Mouse (Mus musculus): Measurements from ENCODE around the gene Pacs1. TPM values are rescaled to one million over a fixed set of nuclear protein-coding genes. Genes with fewer than 3 reads are reported as not detected.
"Not testable (repeated sequence)": the region's sequence is repeated elsewhere in the genome, so short reads cannot be mapped to it uniquely, and the experiment has no call there.

Pacs1 gene
- polyA plus RNA-seq, 1 experiment, result 23.5 TPM

DNA sequence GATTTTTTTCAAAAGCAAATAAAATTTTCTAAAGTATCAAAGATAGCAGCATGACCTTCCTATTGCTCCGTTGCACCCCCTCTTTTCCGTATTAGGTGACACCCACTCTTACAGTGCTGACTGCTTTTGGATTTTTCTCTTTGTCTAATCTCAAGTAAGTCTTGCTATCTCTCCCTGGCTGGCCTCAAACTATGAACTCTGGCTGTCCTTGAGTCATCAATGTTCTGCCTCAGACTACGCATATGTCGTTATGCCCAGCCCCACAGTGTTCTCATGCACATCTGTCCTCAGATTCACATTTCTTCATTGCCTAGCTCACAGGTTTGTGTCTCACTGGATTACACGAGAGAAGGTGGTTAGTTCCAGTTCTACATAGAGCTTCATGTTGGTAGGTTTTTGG, 3.5 kb downstream of the Pacs1 start:
- TF ChIP-seq CTCF (IDR thresholded peaks at IDR 0.05; ENCODE audit: borderline replicate concordance, insufficient read depth, low read length) (no peak), POLR2A (IDR thresholded peaks at IDR 0.05; ENCODE audit: low read depth, low read length) (no peak)
- no peak overlapping the region for H3K4me3 ChIP-seq (ENCODE audit: insufficient read depth, low read length)
- peaks cover 3% of the 10 kb centered on the region; the same call in 1 of the 2 replicates for H3K4me1 ChIP-seq (ENCODE audit: control insufficient read depth, insufficient read depth, low read length)
- no peak overlapping the region for H3K27ac ChIP-seq (ENCODE audit: insufficient read depth, low read length)

DNA sequence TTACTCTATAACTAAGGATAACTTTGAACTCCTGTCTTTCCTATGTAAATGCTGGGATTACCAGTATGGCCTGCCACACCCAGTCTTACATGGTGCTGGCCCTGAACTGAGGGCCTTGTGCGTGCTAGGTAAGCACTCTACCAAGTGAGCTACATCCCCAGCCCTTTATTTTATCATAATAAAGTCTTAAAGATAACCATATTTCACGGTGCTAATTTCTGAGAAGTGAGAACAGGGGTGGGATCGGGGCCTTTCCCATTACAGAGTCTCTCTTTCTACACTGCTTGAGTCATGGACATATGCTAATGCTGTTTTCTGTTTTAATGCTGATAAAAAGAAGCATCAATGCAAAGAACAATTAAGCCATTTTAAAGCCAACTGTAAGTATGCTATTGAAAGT, 4.0 kb downstream of the Pacs1 start:
- TF ChIP-seq POLR2A (IDR thresholded peaks at IDR 0.05; ENCODE audit: low read depth, low read length) (no peak), CTCF (IDR thresholded peaks at IDR 0.05; ENCODE audit: borderline replicate concordance, insufficient read depth, low read length) (no peak)
- peaks cover 3% of the 10 kb centered on the region; the same call in 1 of the 2 replicates for H3K4me1 ChIP-seq (ENCODE audit: control insufficient read depth, insufficient read depth, low read length)
- H3K27ac ChIP-seq (ENCODE audit: insufficient read depth, low read length), result no peak overlapping the region
- no peak overlapping the region for H3K4me3 ChIP-seq (ENCODE audit: insufficient read depth, low read length)

DNA sequence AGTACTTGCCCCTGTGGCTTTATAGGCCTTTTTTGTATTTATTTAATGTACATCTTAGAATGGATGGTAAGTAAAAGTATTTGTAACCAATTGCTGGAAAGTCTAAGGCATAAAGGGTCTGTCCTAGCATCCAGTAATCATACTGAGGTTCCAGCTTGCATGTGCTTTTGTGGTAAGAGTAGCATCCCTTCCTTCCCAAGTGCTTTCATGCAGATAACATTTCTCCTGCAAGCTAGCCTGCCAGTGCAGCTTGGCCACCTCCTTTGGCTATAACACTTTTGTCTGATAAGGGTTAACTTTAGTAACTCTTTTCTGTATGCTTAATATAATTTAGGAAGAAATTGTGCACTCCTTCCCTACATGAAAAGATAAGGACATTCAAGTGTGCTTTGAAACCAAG, 4.9 kb downstream of the Pacs1 start:
- H3K4me1 ChIP-seq (ENCODE audit: control insufficient read depth, insufficient read depth, low read length), result peaks cover 3% of the 10 kb centered on the region; the same call in 1 of the 2 replicates
- no peak for TF ChIP-seq POLR2A (IDR thresholded peaks at IDR 0.05; ENCODE audit: low read depth, low read length)

DNA sequence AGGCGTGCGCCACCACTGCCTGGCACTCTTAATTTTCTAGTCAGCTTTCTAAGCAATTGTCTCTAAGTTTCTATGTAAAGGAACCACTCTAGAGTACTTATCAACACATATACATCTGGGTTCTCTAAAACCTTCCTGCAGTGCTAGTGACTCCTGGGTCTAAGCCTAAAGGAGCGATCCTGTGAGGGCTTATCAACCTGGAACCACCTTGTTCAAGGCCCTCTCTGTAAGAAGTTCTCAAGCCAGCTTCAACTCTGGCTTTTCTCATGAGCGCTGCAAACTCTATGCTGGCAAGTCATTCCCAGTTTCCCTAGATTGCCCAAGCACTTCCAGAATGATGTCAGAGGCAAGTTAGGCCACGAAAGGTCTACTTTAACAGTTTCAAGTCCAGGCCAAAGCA, 5.9 kb downstream of the Pacs1 start:
- H3K4me1 ChIP-seq (ENCODE audit: control insufficient read depth, insufficient read depth, low read length), result peaks cover 3% of the 10 kb centered on the region; the same call in 1 of the 2 replicates
- H3K27ac ChIP-seq (ENCODE audit: insufficient read depth, low read length), result no peak overlapping the region
- TF ChIP-seq POLR2A (IDR thresholded peaks at IDR 0.05; ENCODE audit: low read depth, low read length) (no peak), CTCF (IDR thresholded peaks at IDR 0.05; ENCODE audit: borderline replicate concordance, insufficient read depth, low read length) (no peak)
- no peak overlapping the region for H3K4me3 ChIP-seq (ENCODE audit: insufficient read depth, low read length)

More for the DNA sequence above, 4.9 kb downstream of the Pacs1 start:
- Histone ChIP-seq H3K4me3 (ENCODE audit: insufficient read depth, low read length) (no peak overlapping the region), H3K27ac (ENCODE audit: insufficient read depth, low read length) (no peak overlapping the region)

DNA sequence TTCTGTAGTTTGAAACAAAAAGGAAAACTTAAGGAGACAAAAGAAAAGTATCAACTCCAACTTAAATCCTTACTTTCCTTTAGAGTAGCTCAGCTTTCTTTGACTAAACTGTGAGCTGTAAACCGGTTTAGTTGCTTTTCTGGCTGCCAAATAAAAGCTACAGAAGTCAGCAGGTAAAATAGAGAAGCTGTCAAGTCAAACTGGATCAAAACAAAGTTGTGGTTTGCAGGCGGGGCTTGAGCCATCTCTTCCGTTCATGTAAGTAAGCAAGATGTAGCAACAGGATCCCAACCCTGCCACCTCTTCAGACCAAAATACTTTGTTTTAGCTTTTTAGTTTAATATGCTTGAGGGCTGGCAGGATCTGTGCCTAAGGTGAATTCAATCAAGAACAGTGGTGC, 15.8 kb downstream of the Pacs1 start:
- Histone ChIP-seq H3K4me3 (ENCODE audit: insufficient read depth, low read length) (no peak overlapping the region), H3K4me1 (ENCODE audit: control insufficient read depth, insufficient read depth, low read length) (no peaks in the 10 kb centered on the region), H3K27ac (ENCODE audit: insufficient read depth, low read length) (no peak overlapping the region)
- no peak for TF ChIP-seq CTCF (IDR thresholded peaks at IDR 0.05; ENCODE audit: borderline replicate concordance, insufficient read depth, low read length)
- TF ChIP-seq POLR2A (IDR thresholded peaks at IDR 0.05; ENCODE audit: low read depth, low read length), result no peak

DNA sequence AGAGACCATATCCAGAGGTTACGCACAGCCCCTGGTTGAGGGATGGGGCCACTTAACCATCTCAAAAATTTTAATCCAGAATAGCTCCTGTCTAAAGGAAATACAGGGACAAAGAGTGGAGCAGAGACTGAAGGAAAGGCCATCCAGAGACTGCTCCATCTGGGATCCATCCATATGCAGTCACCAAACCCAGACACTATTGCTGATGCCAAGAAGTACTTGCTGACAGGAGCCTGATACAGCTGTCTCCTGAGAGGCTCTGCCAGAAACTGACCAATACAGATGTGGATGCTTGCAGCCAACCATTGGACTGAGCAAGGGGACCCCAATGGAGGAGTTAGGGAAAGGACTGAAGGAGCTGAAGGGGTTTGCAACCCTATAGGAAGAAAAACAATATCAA, 35.9 kb downstream of the Pacs1 start:
- not testable (repeated sequence) for H3K4me3 ChIP-seq (ENCODE audit: insufficient read depth, low read length); H3K4me1 ChIP-seq (ENCODE audit: control insufficient read depth, insufficient read depth, low read length)

DNA sequence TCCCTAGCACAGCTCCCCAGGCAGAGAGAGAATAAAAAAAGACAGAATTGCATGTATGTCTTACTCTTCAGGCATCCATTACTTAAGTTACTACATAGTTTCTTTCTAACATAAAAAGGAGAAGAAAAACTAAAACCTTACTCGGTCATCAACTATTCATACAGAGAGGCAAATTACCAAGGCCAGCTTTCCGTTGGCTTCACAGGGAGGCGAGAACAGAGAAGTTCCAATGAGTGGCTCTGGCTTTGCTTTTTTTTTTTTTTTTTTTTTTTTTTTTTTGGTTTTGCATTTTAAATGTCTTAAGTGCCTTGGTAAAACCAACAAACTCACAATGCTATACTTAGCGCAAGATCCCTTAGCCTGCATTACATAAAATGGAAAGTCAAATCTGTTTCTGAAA, 40.2 kb downstream of the Pacs1 start:
- H3K27ac ChIP-seq (ENCODE audit: insufficient read depth, low read length), result no peak overlapping the region
- H3K4me3 ChIP-seq (ENCODE audit: insufficient read depth, low read length), result no peak overlapping the region
- no peak for TF ChIP-seq POLR2A (IDR thresholded peaks at IDR 0.05; ENCODE audit: low read depth, low read length)
- no peak for TF ChIP-seq CTCF (IDR thresholded peaks at IDR 0.05; ENCODE audit: borderline replicate concordance, insufficient read depth, low read length)
- no peaks in the 10 kb centered on the region for H3K4me1 ChIP-seq (ENCODE audit: control insufficient read depth, insufficient read depth, low read length)

More for the DNA sequence above, 35.9 kb downstream of the Pacs1 start:
- H3K27ac ChIP-seq (ENCODE audit: insufficient read depth, low read length), result not testable (repeated sequence)

DNA sequence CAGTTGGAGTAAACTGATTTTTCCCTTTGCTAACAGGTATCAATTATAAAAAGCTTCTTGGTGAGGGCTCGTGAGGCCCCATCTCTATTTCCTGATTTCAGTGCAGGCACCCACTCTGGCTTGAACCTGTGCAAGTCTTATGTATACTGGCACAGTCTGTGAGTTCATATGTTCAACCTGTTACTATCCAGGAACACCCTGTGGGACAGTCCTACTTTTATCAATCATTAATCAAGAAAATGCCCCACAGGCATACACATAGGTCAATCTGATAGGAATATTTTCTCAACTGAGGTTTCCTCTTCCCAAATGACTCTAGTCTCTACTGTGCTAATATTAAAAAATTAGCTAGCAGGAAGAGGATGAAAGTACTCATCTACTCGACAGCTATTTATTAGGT, 42.8 kb downstream of the Pacs1 start:
- H3K4me3 ChIP-seq (ENCODE audit: insufficient read depth, low read length), result no peak overlapping the region
- no peak overlapping the region for H3K27ac ChIP-seq (ENCODE audit: insufficient read depth, low read length)
- no peaks in the 10 kb centered on the region for H3K4me1 ChIP-seq (ENCODE audit: control insufficient read depth, insufficient read depth, low read length)
- TF ChIP-seq CTCF (IDR thresholded peaks at IDR 0.05; ENCODE audit: borderline replicate concordance, insufficient read depth, low read length), result no peak
- no peak for TF ChIP-seq POLR2A (IDR thresholded peaks at IDR 0.05; ENCODE audit: low read depth, low read length)

DNA sequence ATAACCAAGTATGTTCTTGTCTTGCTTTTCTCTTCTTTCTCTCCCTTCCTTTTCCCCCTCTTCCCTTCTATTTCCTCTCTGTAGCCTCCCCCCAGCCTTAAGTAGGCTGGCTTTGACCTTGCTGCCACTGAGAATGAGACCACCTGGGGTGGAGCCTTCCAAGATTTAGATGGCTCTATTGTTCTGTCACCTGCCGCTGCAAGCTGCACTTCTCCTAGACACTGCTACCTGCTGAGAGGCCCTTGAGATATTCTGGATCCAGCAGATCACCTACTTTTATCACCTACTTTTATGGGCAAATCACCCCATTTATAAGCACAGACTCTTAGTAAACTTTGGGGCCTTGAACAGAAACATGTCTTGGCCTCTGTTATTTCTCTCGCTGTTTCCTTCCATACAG, 48.3 kb downstream of the Pacs1 start:
- H3K4me3 ChIP-seq (ENCODE audit: insufficient read depth, low read length), result no peak overlapping the region
- H3K4me1 ChIP-seq (ENCODE audit: control insufficient read depth, insufficient read depth, low read length), result no peaks in the 10 kb centered on the region
- H3K27ac ChIP-seq (ENCODE audit: insufficient read depth, low read length), result no peak overlapping the region
- TF ChIP-seq POLR2A (IDR thresholded peaks at IDR 0.05; ENCODE audit: low read depth, low read length) (no peak), CTCF (IDR thresholded peaks at IDR 0.05; ENCODE audit: borderline replicate concordance, insufficient read depth, low read length) (no peak)

DNA sequence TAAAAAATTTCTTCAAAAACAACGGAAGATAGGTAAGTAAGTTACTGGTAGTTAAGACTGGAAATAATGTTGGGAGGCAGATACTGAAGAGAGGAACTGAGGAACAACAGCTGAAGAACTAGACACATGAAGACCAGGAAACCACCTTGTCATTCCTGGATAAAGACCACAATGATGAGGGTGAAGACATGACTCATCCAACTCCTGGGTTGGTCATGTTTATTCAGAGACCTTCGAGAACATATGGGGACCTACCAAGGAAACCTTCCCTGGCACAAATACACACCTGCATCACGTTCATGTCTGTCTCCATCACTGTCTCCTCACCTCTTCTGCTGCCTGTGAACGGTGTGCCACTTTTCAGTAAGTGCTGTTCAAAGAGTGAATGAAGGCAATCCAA, 48.8 kb downstream of the Pacs1 start:
- TF ChIP-seq POLR2A (IDR thresholded peaks at IDR 0.05; ENCODE audit: low read depth, low read length), result no peak
- no peak for TF ChIP-seq CTCF (IDR thresholded peaks at IDR 0.05; ENCODE audit: borderline replicate concordance, insufficient read depth, low read length)
- H3K4me3 ChIP-seq (ENCODE audit: insufficient read depth, low read length), result no peak overlapping the region

DNA sequence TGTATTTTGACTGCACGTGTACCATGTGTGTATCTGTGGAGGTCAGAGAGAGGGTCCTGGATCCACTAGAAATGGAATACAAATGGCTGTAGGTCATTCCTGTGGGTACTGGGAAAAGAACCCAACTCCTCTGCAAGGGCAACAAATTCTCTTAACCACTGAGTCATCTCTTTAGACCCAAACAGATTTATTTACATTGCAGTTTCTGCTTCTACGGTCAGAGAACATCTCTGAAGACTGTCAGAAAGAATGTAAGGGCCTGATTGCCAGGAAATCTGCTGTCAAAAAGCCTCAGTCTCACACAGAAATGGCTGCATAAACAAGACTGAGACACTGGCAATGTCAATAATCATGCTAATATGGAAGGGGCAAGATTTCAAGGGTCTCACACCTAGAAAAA, 51.0 kb downstream of the Pacs1 start:
- H3K27ac ChIP-seq (ENCODE audit: insufficient read depth, low read length), result no peak overlapping the region
- no peaks in the 10 kb centered on the region for H3K4me1 ChIP-seq (ENCODE audit: control insufficient read depth, insufficient read depth, low read length)
- no peak overlapping the region for H3K4me3 ChIP-seq (ENCODE audit: insufficient read depth, low read length)
- no peak for TF ChIP-seq CTCF (IDR thresholded peaks at IDR 0.05; ENCODE audit: borderline replicate concordance, insufficient read depth, low read length)
- no peak for TF ChIP-seq POLR2A (IDR thresholded peaks at IDR 0.05; ENCODE audit: low read depth, low read length)

More for the DNA sequence above, 48.8 kb downstream of the Pacs1 start:
- Histone ChIP-seq H3K27ac (ENCODE audit: insufficient read depth, low read length) (no peak overlapping the region), H3K4me1 (ENCODE audit: control insufficient read depth, insufficient read depth, low read length) (no peaks in the 10 kb centered on the region)

DNA sequence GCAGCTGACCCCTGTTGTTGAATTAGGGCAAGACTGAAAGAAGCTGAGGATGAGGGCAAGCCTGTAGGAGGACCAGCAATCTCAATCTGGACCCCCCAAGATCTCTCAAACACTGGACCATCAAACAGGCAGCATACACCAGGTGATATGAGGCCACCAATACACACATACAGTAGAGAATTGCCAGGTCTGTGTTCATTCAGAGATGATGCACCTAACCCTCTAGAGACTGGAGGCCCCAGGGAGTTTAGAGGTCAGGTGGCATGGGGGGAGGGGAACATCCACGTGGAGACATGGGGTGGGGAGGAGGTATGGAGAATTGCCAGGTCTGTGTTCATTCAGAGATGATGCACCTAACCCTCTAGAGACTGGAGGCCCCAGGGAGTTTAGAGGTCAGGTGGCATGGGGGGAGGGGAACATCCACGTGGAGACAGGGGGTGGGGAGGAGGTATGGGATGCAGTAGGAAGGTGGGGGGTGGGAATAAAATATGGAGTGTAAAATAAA, 51.6 kb downstream of the Pacs1 start:
- not testable (repeated sequence) for H3K4me3 ChIP-seq (ENCODE audit: insufficient read depth, low read length); H3K27ac ChIP-seq (ENCODE audit: insufficient read depth, low read length); H3K4me1 ChIP-seq (ENCODE audit: control insufficient read depth, insufficient read depth, low read length)

Measured in embryonic fibroblast, embryonic 13.5 days (primary cell).